In genomic region chr11:79994271-79994988, GRCm38 (mm10) we compare ENCODE assay signal across 9 mouse cellular contexts. TPM values are rescaled to one million over a fixed set of nuclear protein-coding genes. Genes with fewer than 3 reads are reported as not detected.
A peak's percentile ranks its signal among the peaks of the same experiment; 100 is the strongest.
DNase-seq lines count a peak whose midpoint lies in the region; ATAC-seq and TF ChIP-seq lines count a peak whose summit lies in the region.
"Had no signal": no experiment of that assay in that cellular context is flagged by ENCODE, and none has a peak within 500 bp of the region (broad histone marks: within the 10 kb centered on the region; RNA-seq: fewer than 3 reads in every experiment).

No protein-coding gene starts in this region.

- DNase-seq in kidney, adult 2 months: no peak
- no peak for DNase-seq in thymus, postnatal 25 days
- DNase-seq in adrenal gland, postnatal 25 days: no peak
- no peak for DNase-seq in kidney, postnatal 14 days
- DNase-seq: right cerebral cortex, postnatal 14 days had no signal

- H3K4me2 ChIP-seq in kidney, embryonic 14.5 days (replicated peaks; ENCODE audit: low read depth, low read length): peak overlapping the region; percentile 45
- peak overlapping the region; percentile 75 for H3K4me2 ChIP-seq in hindbrain, embryonic 15.5 days
- H3K4me2 ChIP-seq in midbrain, embryonic 15.5 days: peak overlapping the region; percentile 76

- TF ChIP-seq POLR2A in kidney, adult 2 months (IDR thresholded peaks at IDR 0.05; ENCODE audit: low read depth, low read length): no peak
- no peak for TF ChIP-seq POLR2A in bone marrow macrophage, adult 2 months (IDR thresholded peaks at IDR 0.05; ENCODE audit: borderline replicate concordance, low read depth, low read length)

- peak overlapping the region; percentile 86 for H3K4me3 ChIP-seq in kidney, embryonic 14.5 days (ENCODE audit: low read length)
- no peak overlapping the region for H3K4me3 ChIP-seq in kidney, adult 2 months (ENCODE audit: insufficient read depth, low read depth, low read length)
- peak overlapping the region; percentile 92; the same call in 1 of the 2 replicates for H3K4me3 ChIP-seq in bone marrow macrophage, adult 2 months (ENCODE audit: insufficient read depth, low read length)
- peak overlapping the region; percentile 97 for H3K4me3 ChIP-seq in hindbrain, embryonic 15.5 days
- peak overlapping the region; percentile 94 for H3K4me3 ChIP-seq in midbrain, embryonic 15.5 days

- ATAC-seq in kidney, embryonic 14.5 days (ENCODE audit: low FRiP score, low TSS enrichment): no peak
- ATAC-seq in hindbrain, embryonic 15.5 days (ENCODE audit: low FRiP score, low read depth): no peak
- ATAC-seq in midbrain, embryonic 15.5 days (replicated peaks): no peak

- no peaks in the 10 kb centered on the region for H3K27me3 ChIP-seq in kidney, embryonic 14.5 days (ENCODE audit: control insufficient read depth, insufficient read depth, low read length)
- no peaks in the 10 kb centered on the region for H3K27me3 ChIP-seq in kidney, adult 2 months (replicated peaks; ENCODE audit: control insufficient read depth, insufficient read depth, low read length)
- no peaks in the 10 kb centered on the region for H3K27me3 ChIP-seq in hindbrain, embryonic 15.5 days
- H3K27me3 ChIP-seq in midbrain, embryonic 15.5 days (replicated peaks): no peaks in the 10 kb centered on the region

- WGBS in kidney, embryonic 14.5 days: 5% methylated on average over 7 of the region's 7 CpGs
- 7% methylated on average over 7 of the region's 7 CpGs for WGBS in kidney, adult 2 months
- 4% methylated on average over 7 of the region's 7 CpGs for WGBS in hindbrain, embryonic 15.5 days
- WGBS in midbrain, embryonic 15.5 days: 3% methylated on average over 7 of the region's 7 CpGs

- H3K4me1 ChIP-seq in kidney, embryonic 14.5 days (ENCODE audit: control insufficient read depth, insufficient read depth, low read length): peaks cover 4% of the 10 kb centered on the region
- H3K4me1 ChIP-seq in kidney, adult 2 months (ENCODE audit: control insufficient read depth, insufficient read depth, low read length): no peaks in the 10 kb centered on the region
- peaks cover 4% of the 10 kb centered on the region for H3K4me1 ChIP-seq in bone marrow macrophage, adult 2 months (ENCODE audit: control insufficient read depth, insufficient read depth, low read length)
- peaks cover 7% of the 10 kb centered on the region; the same call in 1 of the 2 replicates for H3K4me1 ChIP-seq in hindbrain, embryonic 15.5 days (replicated peaks)
- 0 out of 2 replicates have a peak, but pooled peaks cover 5% of the 10 kb centered on the region for H3K4me1 ChIP-seq in midbrain, embryonic 15.5 days

- H3K9me3 ChIP-seq in kidney, embryonic 14.5 days (ENCODE audit: control insufficient read depth, low read length): no peaks in the 10 kb centered on the region
- H3K9me3 ChIP-seq in hindbrain, embryonic 15.5 days: no peaks in the 10 kb centered on the region
- no peaks in the 10 kb centered on the region for H3K9me3 ChIP-seq in midbrain, embryonic 15.5 days

- peaks cover 21% of the 10 kb centered on the region for H3K36me3 ChIP-seq in kidney, embryonic 14.5 days (ENCODE audit: control insufficient read depth, insufficient read depth, low read length)
- H3K36me3 ChIP-seq in kidney, adult 2 months (ENCODE audit: control insufficient read depth, insufficient read depth, low read length): no peaks in the 10 kb centered on the region
- peaks cover 9% of the 10 kb centered on the region for H3K36me3 ChIP-seq in hindbrain, embryonic 15.5 days
- no peaks in the 10 kb centered on the region for H3K36me3 ChIP-seq in midbrain, embryonic 15.5 days (replicated peaks)

- H3K9ac ChIP-seq in kidney, embryonic 14.5 days (ENCODE audit: low read depth, low read length): peak overlapping the region; percentile 91; the same call in 1 of the 2 replicates
- peak overlapping the region; percentile 92 for H3K9ac ChIP-seq in hindbrain, embryonic 15.5 days
- H3K9ac ChIP-seq in midbrain, embryonic 15.5 days: peak overlapping the region; percentile 80; the same call in 1 of the 2 replicates

- no peak overlapping the region for H3K27ac ChIP-seq in kidney, embryonic 14.5 days (ENCODE audit: low read depth, low read length)
- H3K27ac ChIP-seq in kidney, adult 2 months (ENCODE audit: insufficient read depth, low read depth, low read length): no peak overlapping the region
- H3K27ac ChIP-seq in bone marrow macrophage, adult 2 months (ENCODE audit: insufficient read depth, low read depth, low read length): no peak overlapping the region
- no peak overlapping the region for H3K27ac ChIP-seq in hindbrain, embryonic 15.5 days (replicated peaks)
- no peak overlapping the region for H3K27ac ChIP-seq in midbrain, embryonic 15.5 days

- TF ChIP-seq CTCF in kidney, adult 2 months (conservative IDR thresholded peaks at IDR 0.05; ENCODE audit: insufficient read depth, insufficient read length, low read depth, low read length): no peak
- TF ChIP-seq CTCF in bone marrow macrophage, adult 2 months (IDR thresholded peaks at IDR 0.05; ENCODE audit: low read depth, low read length): no peak

RNA-seq across cellular contexts. Expression of gene Suz12, which starts 1.5 kb away (rescaled TPM):
- polyA plus RNA-seq in kidney, embryonic 14.5 days (2014; fragmentation: Nextera tagmentation; extraction: Ambion mirVana): 32.4 and 36.5 TPM in 2 replicates
- 4.3 and 5.7 TPM in 2 replicates for polyA plus RNA-seq in kidney, adult 2 months (2012; rRNA removed)
- 40.8 and 52.0 TPM in 2 replicates for polyA plus RNA-seq in bone marrow macrophage, adult 2 months (2012; ENCODE audit: insufficient read depth, insufficient read length, missing spikeins)
- 10.5 and 14.4 TPM in 2 replicates for polyA plus RNA-seq in hindbrain, embryonic 15.5 days (2015; fragmentation: Nextera tagmentation; extraction: Ambion mirVana)
- 12.6 and 13.8 TPM in 2 replicates for polyA plus RNA-seq in midbrain, embryonic 15.5 days (2015; fragmentation: Nextera tagmentation; extraction: Ambion mirVana)
- total RNA-seq in adrenal gland, postnatal 25 days (2021): 61.3 and 66.7 TPM in 2 replicates

RNA-seq across cellular contexts. Expression of gene Utp6, which starts 32.2 kb away (rescaled TPM):
- polyA plus RNA-seq in kidney, embryonic 14.5 days (2014; fragmentation: Nextera tagmentation; extraction: Ambion mirVana): 45.7 and 68.6 TPM in 2 replicates
- polyA plus RNA-seq in kidney, adult 2 months (2012; rRNA removed): 7.7 and 10.3 TPM in 2 replicates
- polyA plus RNA-seq in bone marrow macrophage, adult 2 months (2012; ENCODE audit: insufficient read depth, insufficient read length, missing spikeins): 24.1 and 29.9 TPM in 2 replicates
- polyA plus RNA-seq in hindbrain, embryonic 15.5 days (2015; fragmentation: Nextera tagmentation; extraction: Ambion mirVana): 37.0 and 37.1 TPM in 2 replicates
- polyA plus RNA-seq in midbrain, embryonic 15.5 days (2015; fragmentation: Nextera tagmentation; extraction: Ambion mirVana): 36.2 and 37.0 TPM in 2 replicates
- total RNA-seq in adrenal gland, postnatal 25 days (2021): 39.3 and 45.0 TPM in 2 replicates
